In the genomic region with DNA sequence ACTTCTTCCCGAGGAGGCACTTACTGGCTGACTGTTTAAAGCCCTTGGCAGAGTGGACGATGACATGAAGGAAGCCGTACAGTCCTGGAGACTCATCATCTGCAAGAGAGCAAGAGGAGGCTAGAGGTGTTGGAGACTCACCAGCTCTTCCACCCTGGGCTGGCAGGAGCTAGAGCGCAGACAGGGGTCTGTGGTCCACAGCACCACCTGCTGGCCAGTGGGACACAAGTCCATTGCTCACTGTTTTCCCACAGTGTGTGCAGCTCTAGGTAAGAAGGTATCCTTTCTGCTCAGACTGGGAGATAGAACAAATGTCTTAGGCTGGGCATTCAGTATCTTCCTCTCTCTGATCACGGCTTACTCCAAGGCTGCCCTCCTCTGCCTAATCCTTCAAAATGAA, we compare ENCODE assay signal across 8 mouse cellular contexts. TPM values are rescaled to one million over a fixed set of nuclear protein-coding genes. Genes with fewer than 3 reads are reported as not detected.
A peak's percentile ranks its signal among the peaks of the same experiment; 100 is the strongest.
DNase-seq lines count a peak whose midpoint lies in the region; ATAC-seq and TF ChIP-seq lines count a peak whose summit lies in the region.

No protein-coding gene starts in this region.

- ATAC-seq in heart, embryonic 14.5 days (ENCODE audit: insufficient number of reproducible peaks, insufficient read depth, low FRiP score, low read depth): peak; percentile 12; the same call in 1 of the 2 replicates
- no peak; the same call in 1 of the 2 replicates for ATAC-seq in monocyte, adult 5-6 weeks (replicated peaks; ENCODE audit: insufficient number of reproducible peaks, low FRiP score, low TSS enrichment, poor library complexity, severe bottlenecking)

- H3K27ac ChIP-seq in heart, embryonic 14.5 days (replicated peaks in 1 of 2; ENCODE audit: control insufficient read depth in 1 of 2, insufficient read depth in 1 of 2, low read depth in 2 of 2, low read length in 2 of 2): no peak overlapping the region

- peaks cover 66% of the 10 kb centered on the region for H3K36me3 ChIP-seq in E14TG2a.4 (ENCODE audit: insufficient read depth, low read length)
- H3K36me3 ChIP-seq in heart, embryonic 14.5 days (ENCODE audit: control insufficient read depth, insufficient read depth, low read length): peaks cover 63% of the 10 kb centered on the region

- 38% methylated on average over 5 of the region's 5 CpGs for WGBS in heart, embryonic 14.5 days

- TF ChIP-seq CTCF in E14TG2a.4 (conservative IDR thresholded peaks at IDR 0.05; ENCODE audit: low read length): peak; percentile 64

- H3K4me1 ChIP-seq in E14TG2a.4 (replicated peaks; ENCODE audit: low read depth, low read length): peaks cover 36% of the 10 kb centered on the region
- peaks cover 3 to 10% of the 10 kb centered on the region in 2 experiments; a peak in 3 of 4 replicates for H3K4me1 ChIP-seq in heart, embryonic 14.5 days (ENCODE audit: control insufficient read depth in 2 of 2, insufficient read depth in 2 of 2, low read length in 2 of 2)

- no peak overlapping the region for H3K4me3 ChIP-seq in E14TG2a.4 (replicated peaks; ENCODE audit: low read length)
- H3K4me3 ChIP-seq in heart, embryonic 14.5 days (ENCODE audit: control insufficient read depth in 1 of 2, insufficient read depth in 1 of 2, low read depth in 1 of 2, low read length in 2 of 2): no peak overlapping the region

- no peak overlapping the region for H3K4me2 ChIP-seq in heart, embryonic 14.5 days (ENCODE audit: low read length)

- no peak overlapping the region for H3K9ac ChIP-seq in heart, embryonic 14.5 days (ENCODE audit: low read length)

- peak; percentile 76 for DNase-seq in adipocyte (ENCODE audit: low spot score)
- DNase-seq in embryo, embryonic 10 days (ENCODE audit: low spot score): peak; percentile 91
- DNase-seq in kidney, postnatal 36 days: peak; percentile 65 to 89
- peak; percentile 59 for DNase-seq in lung, postnatal 25 days (ENCODE audit: low spot score)
- peak; percentile 79 for DNase-seq in right cerebral cortex, postnatal 4 days

- H3K9me3 ChIP-seq in E14TG2a.4 (ENCODE audit: low read length): no peaks in the 10 kb centered on the region
- no peaks in the 10 kb centered on the region for H3K9me3 ChIP-seq in heart, embryonic 14.5 days (ENCODE audit: control insufficient read depth, low read length)

- H3K27me3 ChIP-seq in E14TG2a.4 (ENCODE audit: insufficient read depth, low read length): no peaks in the 10 kb centered on the region
- H3K27me3 ChIP-seq in heart, embryonic 14.5 days (ENCODE audit: control insufficient read depth, insufficient read depth, low read length): no peaks in the 10 kb centered on the region

RNA-seq across cellular contexts. Expression of a gene that starts 47.7 kb away (rescaled TPM):
- polyA plus RNA-seq in heart, embryonic 14.5 days (2014; fragmentation: Nextera tagmentation; extraction: Ambion mirVana): 93.4 and 96.2 TPM in 2 replicates
- total RNA-seq in monocyte, adult 5-6 weeks (2017): 6.4 to 10.2 TPM (median 8.2 TPM) in 3 replicates

RNA-seq across cellular contexts. Expression of a gene that starts 55.6 kb away (rescaled TPM):
- polyA plus RNA-seq in heart, embryonic 14.5 days (2014; fragmentation: Nextera tagmentation; extraction: Ambion mirVana): 23.7 and 26.8 TPM in 2 replicates
- 1.9 to 5.8 TPM (median 2.8 TPM) in 3 replicates for total RNA-seq in monocyte, adult 5-6 weeks (2017)
